Mouse (Mus musculus): ENCODE results near the gene E2f6. TPM values are rescaled to one million over a fixed set of nuclear protein-coding genes. Genes with fewer than 3 reads are reported as not detected.

E2f6 gene
- 32.5 TPM for polyA plus RNA-seq (2014; fragmentation: Illumina TruSeq; extraction: RNeasy Lipid Tissue Mini Kit (QIAGEN cat#74804); ENCODE audit: low read depth, low replicate concordance)

GRCm38 (mm10) chr12:16810525-16811431 is at the start of gene E2f6:
TSS of gene E2f6 (plus strand) at chr12:16810963.

DNA sequence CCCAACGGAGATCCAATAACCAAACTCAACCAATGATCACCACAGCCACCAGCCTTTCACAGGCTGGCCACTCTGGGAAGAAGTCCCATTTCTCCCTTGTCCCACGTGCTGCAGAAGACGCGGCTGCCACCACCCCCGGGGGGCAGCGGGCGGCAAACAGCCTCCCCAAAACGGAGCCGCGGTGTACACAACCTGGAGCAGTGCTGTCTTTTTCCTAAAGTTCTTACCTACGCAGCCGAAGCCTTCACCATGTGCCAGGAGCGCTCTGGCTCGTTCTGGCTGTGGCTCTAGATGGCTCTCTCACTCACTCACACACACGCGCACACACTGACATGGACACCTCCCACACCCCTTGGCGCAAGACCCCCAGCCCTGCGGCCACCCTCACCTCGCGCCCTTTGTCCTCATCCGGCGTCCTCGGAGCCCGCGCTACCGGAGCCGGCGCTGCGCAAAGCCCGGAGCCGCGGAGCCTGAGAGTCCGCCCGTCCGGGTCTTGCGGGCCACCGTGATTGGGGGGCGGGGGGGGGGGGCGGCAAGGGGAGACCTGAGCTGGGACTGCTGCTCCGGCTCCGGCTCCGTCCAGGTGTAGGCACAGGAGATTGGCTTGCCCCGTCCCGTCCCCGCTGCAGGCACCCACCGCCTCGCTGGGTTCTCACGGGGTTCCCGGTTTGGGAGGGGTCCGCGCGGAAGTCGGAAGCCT is 10.4 kb upstream of the E2f6 start, which contains the start of gene Greb1:
TSS of gene Greb1 (minus strand) at position 628 of the 700 bp plus-strand sequence.

Other genes with a start within 250 kb of the E2f6 start
- gene Lpin1, start 200.0 kb upstream of the E2f6 start, polyA plus RNA-seq (2014; fragmentation: Illumina TruSeq; extraction: RNeasy Lipid Tissue Mini Kit (QIAGEN cat#74804); ENCODE audit: low read depth, low replicate concordance), result 13.8 TPM
- gene Ntsr2, start 157.6 kb upstream of the E2f6 start, polyA plus RNA-seq (2014; fragmentation: Illumina TruSeq; extraction: RNeasy Lipid Tissue Mini Kit (QIAGEN cat#74804); ENCODE audit: low read depth, low replicate concordance), result not detected
- gene Greb1, start 10.1 kb upstream of the E2f6 start, polyA plus RNA-seq (2014; fragmentation: Illumina TruSeq; extraction: RNeasy Lipid Tissue Mini Kit (QIAGEN cat#74804); ENCODE audit: low read depth, low replicate concordance), result 0.12 TPM
- 74.3 TPM for gene Rock2, start 83.9 kb downstream of the E2f6 start, polyA plus RNA-seq (2014; fragmentation: Illumina TruSeq; extraction: RNeasy Lipid Tissue Mini Kit (QIAGEN cat#74804); ENCODE audit: low read depth, low replicate concordance)
- gene Pqlc3, start 189.4 kb downstream of the E2f6 start, polyA plus RNA-seq (2014; fragmentation: Illumina TruSeq; extraction: RNeasy Lipid Tissue Mini Kit (QIAGEN cat#74804); ENCODE audit: low read depth, low replicate concordance), result 5.3 TPM
- gene 2410004P03Rik, start 200.8 kb downstream of the E2f6 start, polyA plus RNA-seq (2014; fragmentation: Illumina TruSeq; extraction: RNeasy Lipid Tissue Mini Kit (QIAGEN cat#74804); ENCODE audit: low read depth, low replicate concordance), result not detected

Data from kidney, adult 10 weeks (tissue).